Mouse (Mus musculus): ENCODE results near the gene Fbxo17.

- TF ChIP-seq GATA1 (IDR thresholded peaks at IDR 0.05; ENCODE audit: borderline replicate concordance, low read length): no peak
- TF ChIP-seq FLI1 (IDR thresholded peaks at IDR 0.05; ENCODE audit: low read length): no peak
These were observed 62.2 kb downstream of the Fbxo17 start for GRCm38 (mm10) chr7:28778825-28779224.

All from megakaryocyte, embryonic 14.5 days (primary cell).